Mouse (Mus musculus) heart, postnatal 25 days (tissue): ENCODE data around the gene Med29. TPM values are rescaled to one million over a fixed set of nuclear protein-coding genes. Genes with fewer than 3 reads are reported as not detected.

Experiments used
- DNase-seq: peaks from one replicate; pipeline ENCODE4 v3.0.0; 2022; ENCODE audit warnings: low spot score
- intact Hi-C: fragments of 180-260 bp; cut with DNase I; formaldehyde crosslinking; loops from one replicate; pipeline ENCODE4 v1.15.1; 2025
- total RNA-seq, 2 experiments: library from RNA; stranded (reverse); gene quantifications; 2 replicates each; pipeline ENCODE4 v1.2.3; 2021

The Med29 gene
- total RNA-seq, 2 experiments from 2014 or later, result 18.2 to 20.9 TPM

GRCm38 (mm10) chr7:28378769-28379651 lies 13.5 kb downstream of the Med29 start:
- peak; percentile 93 for DNase-seq
- intact Hi-C loops, result no loop called here

- intact Hi-C loops, result no loop called here
- peak; percentile 64 for DNase-seq
Observed at GRCm38 (mm10) chr7:28378066-28378690, 14.3 kb downstream of the Med29 start.

GRCm38 (mm10) chr7:28377190-28378065 lies 15.1 kb downstream of the Med29 start:
- intact Hi-C loops, result no loop called here
- no peak for DNase-seq

- DNase-seq, result peak; percentile 84
- intact Hi-C loops, result no loop called here
Observed at GRCm38 (mm10) chr7:28376011-28376771, 16.3 kb downstream of the Med29 start.

- DNase-seq, result peak; percentile 92
- intact Hi-C loops, result no loop called here
Observed at GRCm38 (mm10) chr7:28375176-28375921, 17.2 kb downstream of the Med29 start.

- intact Hi-C loops, result no loop called here
- no peak for DNase-seq
Observed at GRCm38 (mm10) chr7:28374647-28375046, 17.9 kb downstream of the Med29 start.

- no peak for DNase-seq
- intact Hi-C loops, result loop anchor here (1.0 kb wide), 1 partner anchor 12 kb away; no protein-coding TSS in a partner anchor
Observed at GRCm38 (mm10) chr7:28373891-28374495, 18.5 kb downstream of the Med29 start.

- no peak for DNase-seq
- intact Hi-C loops, result loop anchor here (1.0 kb wide), 1 partner anchor 13 kb away; no protein-coding TSS in a partner anchor
Observed at GRCm38 (mm10) chr7:28373131-28373581, 19.4 kb downstream of the Med29 start.

GRCm38 (mm10) chr7:28372251-28373108 lies 20.0 kb downstream of the Med29 start, which contains the start of gene Plekhg2:
TSS of gene Plekhg2 (minus strand) at chr7:28372599.
- intact Hi-C loops, result loop anchor here (1.0 kb wide), 1 partner anchor 14 kb away; no protein-coding TSS in a partner anchor
- DNase-seq, result peak; percentile 98

- DNase-seq, result peak; percentile 79
- intact Hi-C loops, result loop anchor here (2.0 kb wide), 1 partner anchor 21 kb away; the partner anchor contains the start of gene Rps16
Observed at GRCm38 (mm10) chr7:28371514-28371989, 21.0 kb downstream of the Med29 start.

- DNase-seq, result no peak
- intact Hi-C loops, result loop anchor here (2.0 kb wide), 1 partner anchor 20 kb away; the partner anchor contains the start of gene Rps16
Observed at GRCm38 (mm10) chr7:28370977-28371513, 21.5 kb downstream of the Med29 start.

- intact Hi-C loops, result loop anchor here (2.0 kb wide), 1 partner anchor 19 kb away; the partner anchor contains the start of gene Rps16
- DNase-seq, result no peak
Observed at GRCm38 (mm10) chr7:28370051-28370450, 22.5 kb downstream of the Med29 start.

- DNase-seq, result no peak
- intact Hi-C loops, result no loop called here
Observed at GRCm38 (mm10) chr7:28368276-28368920, 24.1 kb downstream of the Med29 start.

GRCm38 (mm10) chr7:28367663-28368275 lies 24.7 kb downstream of the Med29 start:
- intact Hi-C loops, result no loop called here
- DNase-seq, result no peak

- DNase-seq, result no peak
- intact Hi-C loops, result no loop called here
Observed at GRCm38 (mm10) chr7:28362441-28363060, 30.0 kb downstream of the Med29 start.
